Mouse (Mus musculus) urinary bladder, postnatal 4 days (tissue): ENCODE measurements around the gene Srp68.

ENCODE experiments used
- DNase-seq, 2 experiments: peaks; one replicate each; pipeline ENCODE4 v3.0.0; 2021 to 2022; ENCODE audit warnings: low spot score in 2 of 2

Gene Srp68

GRCm38 (mm10) chr11:116209257-116209656, 64.8 kb downstream of the Srp68 start:
- no peak for DNase-seq

GRCm38 (mm10) chr11:116208660-116209059, 65.4 kb downstream of the Srp68 start:
- DNase-seq = no peak

GRCm38 (mm10) chr11:116206678-116207077, 67.3 kb downstream of the Srp68 start:
- DNase-seq = no peak

GRCm38 (mm10) chr11:116203150-116203549, 70.9 kb downstream of the Srp68 start:
- DNase-seq = no peak

GRCm38 (mm10) chr11:116201151-116201550, 72.9 kb downstream of the Srp68 start:
- no peak for DNase-seq

- peak; percentile 96 to 97 for DNase-seq
Observed at GRCm38 (mm10) chr11:116198639-116199531, 75.1 kb downstream of the Srp68 start, which contains the start of the genes Ten1 and Acox1. TSS of gene Ten1 (plus strand) at chr11:116198855. TSS of gene Acox1 (minus strand) at chr11:116199045.

- no peak for DNase-seq
Observed at GRCm38 (mm10) chr11:116198132-116198531, 75.9 kb downstream of the Srp68 start.

- DNase-seq = no peak
Observed at GRCm38 (mm10) chr11:116197584-116197906, 76.5 kb downstream of the Srp68 start.

GRCm38 (mm10) chr11:116196866-116197583, 77.0 kb downstream of the Srp68 start:
- no peak for DNase-seq

GRCm38 (mm10) chr11:116196336-116196735, 77.7 kb downstream of the Srp68 start:
- no peak for DNase-seq

- DNase-seq = no peak
Observed at GRCm38 (mm10) chr11:116195252-116195651, 78.8 kb downstream of the Srp68 start.
